In genomic region chr3:26552890-26553289, GRCm38 (mm10) we compare ENCODE assay signal across 28 mouse cellular contexts.
"Had no signal": no experiment of that assay in that cellular context is flagged by ENCODE, and none has a peak within 500 bp of the region (broad histone marks: within the 10 kb centered on the region; RNA-seq: fewer than 3 reads in every experiment).

No protein-coding gene starts in this region.

- H3K4me2 ChIP-seq: embryonic facial prominence, embryonic 12.5 days; embryonic facial prominence, embryonic 13.5 days; embryonic facial prominence, embryonic 15.5 days; forebrain, embryonic 12.5 days; forebrain, embryonic 13.5 days; forebrain, embryonic 15.5 days had no signal

- H3K9me3 ChIP-seq: embryonic facial prominence, embryonic 10.5 days; embryonic facial prominence, embryonic 12.5 days; embryonic facial prominence, embryonic 13.5 days; embryonic facial prominence, embryonic 15.5 days; forebrain, embryonic 10.5 days; forebrain, embryonic 12.5 days; forebrain, embryonic 13.5 days; forebrain, embryonic 15.5 days had no signal

- H3K4me3 ChIP-seq: embryonic facial prominence, embryonic 10.5 days; embryonic facial prominence, embryonic 12.5 days; embryonic facial prominence, embryonic 13.5 days; embryonic facial prominence, embryonic 15.5 days; erythroblast, embryonic 14.5 days; forebrain, embryonic 10.5 days; forebrain, embryonic 12.5 days; forebrain, embryonic 13.5 days; forebrain, embryonic 15.5 days; gastrocnemius, adult 2 months; heart, adult 2 months had no signal

- DNase-seq: cerebellum, adult 8-10 months; cerebellum, adult 9-10 months; cerebellum, adult 9-11 months; cerebellum, postnatal 10 days; cerebellum, postnatal 14 days; cerebellum, postnatal 25 days; cerebellum, postnatal 36 days; embryo, embryonic 11 days; forebrain, postnatal 0 days; gastrocnemius, adult 2 months; gastrocnemius, postnatal 10 days; gastrocnemius, postnatal 14 days; gastrocnemius, postnatal 25 days; gastrocnemius, postnatal 36 days; heart, adult 11 months; heart, adult 18-20 months; heart, adult 2 months had no signal

- H3K4me1 ChIP-seq: embryonic facial prominence, embryonic 10.5 days; embryonic facial prominence, embryonic 12.5 days; embryonic facial prominence, embryonic 13.5 days; embryonic facial prominence, embryonic 15.5 days; forebrain, embryonic 10.5 days; forebrain, embryonic 12.5 days; forebrain, embryonic 13.5 days; forebrain, embryonic 15.5 days had no signal

- H3K27ac ChIP-seq: embryonic facial prominence, embryonic 10.5 days; embryonic facial prominence, embryonic 12.5 days; embryonic facial prominence, embryonic 13.5 days; embryonic facial prominence, embryonic 15.5 days; forebrain, embryonic 10.5 days; forebrain, embryonic 12.5 days; forebrain, embryonic 13.5 days; forebrain, embryonic 15.5 days; gastrocnemius, adult 2 months; heart, adult 2 months had no signal

- ATAC-seq: forebrain, embryonic 13.5 days; forebrain, embryonic 14.5 days; forebrain, embryonic 15.5 days; forebrain, embryonic 16.5 days; forebrain, postnatal 0 days had no signal

- H3K36me3 ChIP-seq: embryonic facial prominence, embryonic 10.5 days; embryonic facial prominence, embryonic 12.5 days; embryonic facial prominence, embryonic 13.5 days; embryonic facial prominence, embryonic 15.5 days; forebrain, embryonic 10.5 days; forebrain, embryonic 12.5 days; forebrain, embryonic 15.5 days had no signal

- H3K9ac ChIP-seq: embryonic facial prominence, embryonic 12.5 days; embryonic facial prominence, embryonic 13.5 days; embryonic facial prominence, embryonic 15.5 days; forebrain, embryonic 12.5 days; forebrain, embryonic 13.5 days; forebrain, embryonic 15.5 days; forebrain, postnatal 0 days had no signal

- H3K27me3 ChIP-seq: embryonic facial prominence, embryonic 12.5 days; embryonic facial prominence, embryonic 13.5 days; embryonic facial prominence, embryonic 15.5 days; forebrain, embryonic 12.5 days; forebrain, embryonic 13.5 days; forebrain, embryonic 15.5 days had no signal
